Mouse (Mus musculus) myocyte (in vitro differentiated cells): ENCODE measurements around the gene Adrm1. TPM values are rescaled to one million over a fixed set of nuclear protein-coding genes. Genes with fewer than 3 reads are reported as not detected.

ENCODE experiments used
- H3K27me3 ChIP-seq: one replicate; pipeline ENCODE4 v1.6.1; 2011; ENCODE audit not compliant: control insufficient read depth, insufficient read depth, insufficient read length
- H3K36me3 ChIP-seq: one replicate; pipeline ENCODE4 v1.6.1; 2011; ENCODE audit not compliant: control insufficient read depth, insufficient read depth
- H3K4me2 ChIP-seq: one replicate; pipeline ENCODE4 v1.6.1; 2011; ENCODE audit warnings: low read depth, control low read depth
- H3K4me3 ChIP-seq: one replicate; pipeline ENCODE4 v1.5.1; 2011; ENCODE audit warnings: mild to moderate bottlenecking, control low read depth, moderate library complexity
- H3K79me2 ChIP-seq: one replicate; pipeline ENCODE4 v1.6.1; 2011; ENCODE audit not compliant: control insufficient read depth, insufficient read depth
- H3ac ChIP-seq: one replicate; pipeline ENCODE4 v1.6.1; 2011; ENCODE audit not compliant: control insufficient read depth, insufficient read length
- CEBPB ChIP-seq: IDR thresholded peaks from 2 replicates; pipeline ENCODE4 v1.6.1; 2011; ENCODE audit warnings: mild to moderate bottlenecking, moderate library complexity; ENCODE audit not compliant: poor library complexity, insufficient read depth, severe bottlenecking
- E2F4 ChIP-seq: IDR thresholded peaks from one replicate; pipeline ENCODE4 v1.6.1; 2011; ENCODE audit warnings: mild to moderate bottlenecking, control low read depth, moderate library complexity; ENCODE audit not compliant: insufficient read depth
- MAX ChIP-seq: IDR thresholded peaks from one replicate; pipeline ENCODE4 v1.6.1; 2011; ENCODE audit warnings: low read depth, mild to moderate bottlenecking, control low read depth
- MYOD1 ChIP-seq, 3 experiments: IDR thresholded peaks; one replicate each; pipeline ENCODE4 v1.6.1; 2011; ENCODE audit warnings: control low read depth in 2 of 3, low read depth in 2 of 3, mild to moderate bottlenecking in 2 of 3, moderate library complexity in 1 of 3; ENCODE audit not compliant: insufficient read length in 2 of 3, control insufficient read depth in 1 of 3
- MYOG ChIP-seq, 3 experiments: IDR thresholded peaks; one replicate each; pipeline ENCODE4 v1.6.1; 2011; ENCODE audit warnings: control low read depth in 2 of 3, low read depth in 2 of 3, mild to moderate bottlenecking in 2 of 3; ENCODE audit not compliant: insufficient read length in 2 of 3, control insufficient read depth in 1 of 3, insufficient read depth in 1 of 3
- POLR2A ChIP-seq: IDR thresholded peaks from one replicate; pipeline ENCODE4 v1.6.1; 2011; ENCODE audit warnings: low read depth, mild to moderate bottlenecking, control low read depth, moderate library complexity; ENCODE audit not compliant: insufficient read length
- POLR2AphosphoS2 ChIP-seq: IDR thresholded peaks from one replicate; pipeline ENCODE4 v1.6.1; 2011; ENCODE audit warnings: low read depth, control low read depth; ENCODE audit not compliant: insufficient read length
- REST ChIP-seq: IDR thresholded peaks from one replicate; pipeline ENCODE4 v1.6.1; 2011; ENCODE audit warnings: mild to moderate bottlenecking, control low read depth, moderate library complexity; ENCODE audit not compliant: insufficient read depth, insufficient read length
- SRF ChIP-seq: IDR thresholded peaks from one replicate; pipeline ENCODE4 v1.6.1; 2011; ENCODE audit warnings: low read depth; ENCODE audit not compliant: control insufficient read depth, insufficient read length
- TCF12 ChIP-seq: IDR thresholded peaks from one replicate; pipeline ENCODE4 v1.6.1; 2011; ENCODE audit warnings: mild to moderate bottlenecking, control low read depth; ENCODE audit not compliant: poor library complexity, insufficient read depth, severe bottlenecking
- TCF3 ChIP-seq: IDR thresholded peaks from one replicate; pipeline ENCODE4 v1.6.1; 2011; ENCODE audit warnings: low read depth, control low read depth; ENCODE audit not compliant: insufficient read length
- USF1 ChIP-seq: IDR thresholded peaks from one replicate; pipeline ENCODE4 v1.6.1; 2011; ENCODE audit warnings: low read depth, mild to moderate bottlenecking, control low read depth, moderate library complexity
- polyA plus RNA-seq: library from polyadenylated mRNA; unstranded; fragments of >200 nt; fragmentation: generic; extraction: Trizol; gene quantifications from one replicate; pipeline ENCODE4 v1.2.1, GENCODE M21; 2012; ENCODE audit warnings: missing spikeins

Gene Adrm1
- polyA plus RNA-seq, 1 experiment = 188 TPM

DNA sequence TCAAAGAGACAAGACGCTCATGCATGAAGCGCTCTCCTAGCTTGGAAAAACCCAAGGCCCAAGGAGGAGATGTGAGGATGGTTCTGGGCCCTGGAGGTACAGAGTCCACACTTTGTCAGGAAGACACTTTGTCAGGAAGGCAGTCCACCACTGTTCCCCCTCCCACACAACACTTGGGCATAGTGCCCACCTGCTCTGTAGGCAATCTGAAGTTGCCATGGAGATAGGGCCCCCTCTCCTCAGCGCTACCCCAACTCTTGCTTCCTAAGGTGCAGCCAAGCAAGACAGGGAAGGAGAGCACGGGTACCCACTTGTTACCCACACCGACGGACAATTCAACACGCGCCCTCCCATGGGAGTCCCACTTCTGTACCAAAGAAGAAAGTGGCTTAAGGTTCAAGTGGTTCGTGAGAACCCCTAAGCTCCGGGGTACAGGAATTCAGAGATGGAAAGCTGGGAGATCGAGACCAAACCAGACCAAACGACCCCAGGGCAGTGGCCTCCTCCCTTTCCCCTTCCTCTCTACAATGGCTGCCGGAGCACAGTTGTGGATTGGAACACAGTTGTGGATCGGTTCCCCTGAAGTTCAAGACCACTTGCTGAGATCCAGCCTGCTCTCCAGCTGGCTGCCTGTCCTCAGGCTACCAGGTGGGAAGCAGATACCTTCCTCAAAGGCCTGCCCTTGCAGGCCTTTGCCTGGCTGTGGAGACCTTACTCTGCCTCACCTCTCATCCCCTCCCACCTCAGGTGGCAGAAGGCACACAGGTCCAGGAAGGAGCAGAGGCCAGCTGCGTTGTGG lies 48.1 kb downstream of the Adrm1 start:
- Histone ChIP-seq H3ac (no peak overlapping the region), H3K4me3 (no peak overlapping the region), H3K27me3 (no peaks in the 10 kb centered on the region), H3K36me3 (peaks cover 3% of the 10 kb centered on the region), H3K4me2 (no peak overlapping the region), H3K79me2 (peaks cover 45% of the 10 kb centered on the region)
- TF ChIP-seq USF1 = no peak

DNA sequence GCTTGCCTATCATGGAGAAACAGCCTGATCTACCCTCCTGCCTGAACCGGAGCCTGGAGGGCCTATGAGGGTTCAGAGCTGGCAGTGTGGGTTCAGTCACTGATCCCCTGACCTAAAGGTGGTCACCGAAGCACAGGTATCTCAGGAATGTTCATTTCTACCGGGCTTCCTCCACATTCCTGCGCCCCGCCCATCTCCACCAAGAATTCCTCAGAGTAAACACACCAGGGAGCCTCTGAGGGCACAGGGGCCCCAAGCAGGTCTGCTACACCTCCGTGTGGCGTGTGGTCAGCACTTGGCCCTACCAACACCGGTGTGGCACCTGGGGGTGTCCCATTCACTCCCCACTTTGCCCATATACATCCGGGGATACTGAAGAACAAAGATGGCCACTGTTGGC lies 48.9 kb downstream of the Adrm1 start:
- H3K4me3 ChIP-seq = no peak overlapping the region
- no peak overlapping the region for H3K4me2 ChIP-seq
- H3K27me3 ChIP-seq = no peaks in the 10 kb centered on the region
- peaks cover 3% of the 10 kb centered on the region for H3K36me3 ChIP-seq
- H3K79me2 ChIP-seq = peaks cover 53% of the 10 kb centered on the region
- TF ChIP-seq POLR2A (no peak), MAX (no peak), MYOD1 (IDR thresholded peaks at IDR 0.05; ENCODE audit: control insufficient read depth in 1 of 3, insufficient read length in 2 of 3, low read depth in 2 of 3) (no peak), TCF3 (no peak), MYOG (IDR thresholded peaks at IDR 0.05; ENCODE audit: control insufficient read depth in 1 of 3, insufficient read depth in 1 of 3, insufficient read length in 2 of 3, low read depth in 2 of 3) (no peak), E2F4 (no peak), POLR2AphosphoS2 (no peak), REST (no peak)
- H3ac ChIP-seq = no peak overlapping the region

GRCm38 (mm10) chr2:180221051-180221450 lies 49.8 kb downstream of the Adrm1 start:
- no peak overlapping the region for H3ac ChIP-seq
- peaks cover 3% of the 10 kb centered on the region for H3K36me3 ChIP-seq
- no peak overlapping the region for H3K4me2 ChIP-seq
- no peak overlapping the region for H3K4me3 ChIP-seq
- peaks cover 57% of the 10 kb centered on the region for H3K79me2 ChIP-seq
- no peaks in the 10 kb centered on the region for H3K27me3 ChIP-seq
- no peak for TF ChIP-seq REST
- TF ChIP-seq POLR2A = no peak

- TF ChIP-seq CEBPB (no peak), MYOD1 (IDR thresholded peaks at IDR 0.05; ENCODE audit: control insufficient read depth in 1 of 3, insufficient read length in 2 of 3, low read depth in 2 of 3) (peak in 2 of 3 experiments; percentile 60 to 84), POLR2AphosphoS2 (peak; percentile 10), E2F4 (no peak), MYOG (IDR thresholded peaks at IDR 0.05; ENCODE audit: control insufficient read depth in 1 of 3, insufficient read depth in 1 of 3, insufficient read length in 2 of 3, low read depth in 2 of 3) (peak in 2 of 3 experiments; percentile 30 to 82)
- Histone ChIP-seq H3K79me2 (peaks cover 53% of the 10 kb centered on the region), H3K36me3 (peaks cover 3% of the 10 kb centered on the region), H3K4me2 (peak overlapping the region; percentile 88), H3K27me3 (no peaks in the 10 kb centered on the region), H3K4me3 (no peak overlapping the region), H3ac (no peak overlapping the region)
Observed at GRCm38 (mm10) chr2:180222250-180222649, 51.0 kb downstream of the Adrm1 start.

GRCm38 (mm10) chr2:180224647-180225043 lies 53.4 kb downstream of the Adrm1 start:
- Histone ChIP-seq H3K27me3 (no peaks in the 10 kb centered on the region), H3K4me3 (peak overlapping the region; percentile 85), H3ac (peak overlapping the region; percentile 50), H3K36me3 (peaks cover 3% of the 10 kb centered on the region), H3K4me2 (peak overlapping the region; percentile 88), H3K79me2 (peaks cover 48% of the 10 kb centered on the region)
- TF ChIP-seq MYOG (IDR thresholded peaks at IDR 0.05; ENCODE audit: control insufficient read depth in 1 of 3, insufficient read depth in 1 of 3, insufficient read length in 2 of 3, low read depth in 2 of 3) (no peak), REST (no peak), SRF (no peak), POLR2AphosphoS2 (no peak), TCF3 (no peak), MAX (no peak), TCF12 (no peak), E2F4 (no peak), MYOD1 (IDR thresholded peaks at IDR 0.05; ENCODE audit: control insufficient read depth in 1 of 3, insufficient read length in 2 of 3, low read depth in 2 of 3) (no peak), CEBPB (no peak), USF1 (no peak), POLR2A (no peak)
